Mouse (Mus musculus) ES-Bruce4 (cell line): ENCODE results near the gene Isg15.

Experiments used
- CTCF ChIP-seq: IDR thresholded peaks from one replicate; pipeline ENCODE4 v1.8.1; 2011; ENCODE audit warnings: low read depth, low read length
- EP300 ChIP-seq: IDR thresholded peaks from 2 replicates; pipeline ENCODE4 v1.6.1; 2011; ENCODE audit warnings: low read depth, low read length; ENCODE audit not compliant: insufficient read depth
- POLR2A ChIP-seq: IDR thresholded peaks from one replicate; pipeline ENCODE4 v1.8.1; 2011; ENCODE audit warnings: low read length; ENCODE audit not compliant: insufficient read depth

DNA sequence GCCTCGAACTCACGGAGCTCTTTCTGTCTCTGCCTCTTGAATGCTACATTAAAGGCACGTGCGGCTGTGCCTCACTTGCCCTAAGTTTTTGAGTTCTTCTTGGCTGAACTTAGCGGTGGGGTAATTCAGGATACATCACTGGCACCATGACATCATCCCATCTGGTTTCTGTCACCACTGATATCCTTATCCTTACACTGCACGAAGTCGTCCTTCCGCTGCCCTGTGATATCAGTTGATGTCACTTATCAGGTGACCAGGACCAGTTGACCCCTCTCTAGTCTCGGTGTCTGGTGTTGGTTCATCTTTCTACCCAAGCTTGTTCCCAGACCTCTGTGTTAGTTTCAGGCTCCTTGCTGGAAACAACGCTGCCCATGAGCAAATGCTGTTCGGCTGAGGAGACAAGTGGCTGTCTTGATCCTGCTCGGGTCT is 1.9 kb upstream of the Isg15 start:
- TF ChIP-seq CTCF (no peak), POLR2A (no peak), EP300 (no peak)
